Mouse (Mus musculus) small intestine, adult 2 months (tissue): ENCODE data around the gene Plekhg5.

Source experiments
- CTCF ChIP-seq: fragments of 200-500 bp; IDR thresholded peaks from 2 replicates; pipeline ENCODE4 v1.5.1; 2012; ENCODE audit warnings: low read depth, mild to moderate bottlenecking, control low read depth, inconsistent platforms, low read length, moderate library complexity, mixed read lengths; ENCODE audit not compliant: insufficient replicate concordance, insufficient read length; ENCODE audit errors: extremely low read depth
- POLR2A ChIP-seq: fragments of 200-500 bp; IDR thresholded peaks from 2 replicates; pipeline ENCODE4 v1.6.1; 2012; ENCODE audit warnings: low read depth, mild to moderate bottlenecking, control low read depth, inconsistent platforms, low read length, moderate library complexity

DNA sequence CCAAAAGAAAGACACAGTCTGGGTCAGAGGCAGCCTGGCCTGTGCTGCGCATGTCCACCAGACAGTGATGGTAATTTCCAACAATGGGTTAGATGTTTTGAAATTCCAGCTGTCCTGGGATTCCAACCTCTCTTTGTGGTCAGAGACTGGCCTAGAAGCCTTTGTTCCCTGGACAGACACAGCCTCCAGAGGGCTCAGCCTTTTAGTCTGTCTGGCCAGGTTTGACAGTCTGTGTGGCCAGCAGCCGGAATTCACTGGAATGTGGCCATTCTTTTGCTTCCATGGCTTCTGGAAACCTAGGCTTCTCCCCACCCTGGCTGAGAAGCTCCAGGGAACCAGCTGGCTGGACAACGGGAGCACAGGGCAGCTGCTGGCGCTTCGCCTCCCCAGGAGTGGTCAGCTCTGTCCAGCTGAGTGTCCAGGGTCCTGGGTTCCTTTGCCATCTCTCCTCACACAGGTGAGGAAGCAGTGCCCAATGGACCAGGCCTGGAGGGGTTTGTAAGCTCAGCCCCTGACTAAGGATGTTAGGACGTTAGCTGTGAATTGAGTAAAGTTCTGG lies 4.1 kb upstream of the Plekhg5 start:
- TF ChIP-seq CTCF (no peak), POLR2A (no peak)
